ENCODE assay signal across 18 mouse cellular contexts in genomic region chr15:7240950-7241349, GRCm38 (mm10).
A peak's percentile ranks its signal among the peaks of the same experiment; 100 is the strongest.
DNase-seq lines count a peak whose midpoint lies in the region; ATAC-seq and TF ChIP-seq lines count a peak whose summit lies in the region.
"Had no signal": no experiment of that assay in that cellular context is flagged by ENCODE, and none has a peak within 500 bp of the region (broad histone marks: within the 10 kb centered on the region; RNA-seq: fewer than 3 reads in every experiment).

No protein-coding gene starts in this region.

- no peaks in the 10 kb centered on the region for H3K4me1 ChIP-seq in heart, embryonic 10.5 days
- H3K4me1 ChIP-seq in lung, embryonic 14.5 days (ENCODE audit: insufficient read depth) = no peaks in the 10 kb centered on the region
- H3K4me1 ChIP-seq in stomach, postnatal 0 days (replicated peaks; ENCODE audit: control insufficient read depth, insufficient read depth) = no peaks in the 10 kb centered on the region
- H3K4me1 ChIP-seq: forebrain, embryonic 12.5 days; heart, embryonic 13.5 days; intestine, embryonic 15.5 days had no signal

- no peak overlapping the region for H3K4me2 ChIP-seq in lung, embryonic 14.5 days
- H3K4me2 ChIP-seq in stomach, postnatal 0 days (replicated peaks; ENCODE audit: low read depth) = no peak overlapping the region
- H3K4me2 ChIP-seq: forebrain, embryonic 12.5 days; heart, embryonic 13.5 days; hindbrain, embryonic 13.5 days; intestine, embryonic 15.5 days had no signal

- WGBS in heart, embryonic 10.5 days = 72% methylated on average over 3 of the region's 3 CpGs
- 53% methylated on average over 3 of the region's 3 CpGs for WGBS in lung, embryonic 14.5 days
- WGBS in stomach, postnatal 0 days = 70% methylated on average over 3 of the region's 3 CpGs

- H3K27me3 ChIP-seq in heart, embryonic 10.5 days (ENCODE audit: insufficient read depth, poor library complexity, severe bottlenecking) = no peaks in the 10 kb centered on the region
- H3K27me3 ChIP-seq in lung, embryonic 14.5 days (ENCODE audit: insufficient read depth, low read length) = no peaks in the 10 kb centered on the region
- no peaks in the 10 kb centered on the region for H3K27me3 ChIP-seq in stomach, postnatal 0 days (ENCODE audit: control insufficient read depth, insufficient read depth, low read length)
- H3K27me3 ChIP-seq: forebrain, embryonic 12.5 days; heart, embryonic 13.5 days; hindbrain, embryonic 13.5 days; intestine, embryonic 15.5 days had no signal

- DNase-seq in heart, adult 11 months = peak; percentile 57
- DNase-seq in heart, embryonic 10.5 days (ENCODE audit: low spot score) = no peak
- peak; percentile 13 for DNase-seq in lung, embryonic 14.5 days
- DNase-seq in lung, adult 18-20 months = no peak
- peak; percentile 54 for DNase-seq in brain, adult 2 months (ENCODE audit: low read depth, low spot score)
- peak; percentile 44 to 69 for DNase-seq in layer of hippocampus, adult 2 months (ENCODE audit: low spot score in 2 of 2)
- no peak for DNase-seq in stomach, postnatal 0 days (ENCODE audit: low spot score)
- no peak for DNase-seq in thymus, postnatal 14 days
- DNase-seq: B cell, adult 2 months; cerebellum, adult 2 months; kidney, postnatal 36 days; liver; thymus, postnatal 36 days had no signal

- no peak for ATAC-seq in lung, embryonic 14.5 days (ENCODE audit: insufficient read depth)
- ATAC-seq in stomach, postnatal 0 days (ENCODE audit: low FRiP score, low TSS enrichment) = no peak
- ATAC-seq: intestine, embryonic 15.5 days had no signal

- TF ChIP-seq CTCF in lung, embryonic 14.5 days (IDR thresholded peaks at IDR 0.05; ENCODE audit: low read depth) = no peak
- TF ChIP-seq CTCF in layer of hippocampus, adult 2 months (conservative IDR thresholded peaks at IDR 0.05) = no peak
- TF ChIP-seq CTCF in stomach, postnatal 0 days (IDR thresholded peaks at IDR 0.05; ENCODE audit: low read depth) = no peak

- H3K27ac ChIP-seq in heart, embryonic 10.5 days = no peak overlapping the region
- H3K27ac ChIP-seq in lung, embryonic 14.5 days (ENCODE audit: low read depth) = no peak overlapping the region
- peak overlapping the region; percentile 67 for H3K27ac ChIP-seq in layer of hippocampus, adult 2 months
- H3K27ac ChIP-seq in stomach, postnatal 0 days (replicated peaks) = no peak overlapping the region
- H3K27ac ChIP-seq: forebrain, embryonic 12.5 days; heart, embryonic 13.5 days; hindbrain, embryonic 13.5 days; intestine, embryonic 15.5 days had no signal

- no peak overlapping the region for H3K4me3 ChIP-seq in heart, embryonic 10.5 days
- no peak overlapping the region for H3K4me3 ChIP-seq in lung, embryonic 14.5 days (ENCODE audit: low read depth, low read length)
- no peak overlapping the region for H3K4me3 ChIP-seq in layer of hippocampus, adult 2 months
- no peak overlapping the region for H3K4me3 ChIP-seq in stomach, postnatal 0 days (ENCODE audit: low read depth, low read length)
- H3K4me3 ChIP-seq: forebrain, embryonic 12.5 days; heart, embryonic 13.5 days; hindbrain, embryonic 13.5 days; intestine, embryonic 15.5 days; megakaryocyte, embryonic 14.5 days had no signal

- H3K9ac ChIP-seq in lung, embryonic 14.5 days = no peak overlapping the region
- H3K9ac ChIP-seq in stomach, postnatal 0 days (ENCODE audit: low read length) = no peak overlapping the region
- H3K9ac ChIP-seq: forebrain, embryonic 12.5 days; heart, embryonic 13.5 days; hindbrain, embryonic 13.5 days; intestine, embryonic 15.5 days had no signal

- TF ChIP-seq EP300 in stomach, postnatal 0 days (optimal IDR thresholded peaks at IDR 0.05) = no peak

- no peaks in the 10 kb centered on the region for H3K36me3 ChIP-seq in heart, embryonic 10.5 days
- H3K36me3 ChIP-seq in lung, embryonic 14.5 days (ENCODE audit: insufficient read depth) = no peaks in the 10 kb centered on the region
- no peaks in the 10 kb centered on the region for H3K36me3 ChIP-seq in stomach, postnatal 0 days (ENCODE audit: control insufficient read depth, insufficient read depth, low read length)
- H3K36me3 ChIP-seq: forebrain, embryonic 12.5 days; heart, embryonic 13.5 days; hindbrain, embryonic 13.5 days; intestine, embryonic 15.5 days had no signal

- H3K9me3 ChIP-seq in heart, embryonic 10.5 days = no peaks in the 10 kb centered on the region
- H3K9me3 ChIP-seq in lung, embryonic 14.5 days (ENCODE audit: low read depth, low read length) = no peaks in the 10 kb centered on the region
- H3K9me3 ChIP-seq in stomach, postnatal 0 days (ENCODE audit: control insufficient read depth, low read length) = no peaks in the 10 kb centered on the region
- H3K9me3 ChIP-seq: forebrain, embryonic 12.5 days; heart, embryonic 13.5 days; hindbrain, embryonic 13.5 days; intestine, embryonic 15.5 days; megakaryocyte, embryonic 14.5 days had no signal

Comparison
In these comparisons a context has a peak if more than half of its experiments do, and no peak if none do; other contexts are left out.
1. DNase-seq: peak in heart, adult 11 months (single experiment), lung, embryonic 14.5 days (single experiment), brain, adult 2 months (single experiment) and layer of hippocampus, adult 2 months (2 of 2); none in heart, embryonic 10.5 days (single experiment), lung, adult 18-20 months (0 of 2), stomach, postnatal 0 days (single experiment) and thymus, postnatal 14 days (single experiment).